Mouse (Mus musculus) layer of hippocampus, postnatal 25 days (tissue): ENCODE measurements at regions not wholly inside any gene's neighbourhood (a gene's known extent, or its start where the extent isn't known, plus 50 kb on each side); places are given as distances from the start of the nearest gene placed in this dataset.

Experiments used
- DNase-seq, 2 experiments: peaks; one replicate each; pipeline ENCODE4 v3.0.0; 2022; ENCODE audit warnings: mixed read lengths in 2 of 2, low spot score in 1 of 2; ENCODE audit errors: extremely low spot score in 1 of 2

DNA sequence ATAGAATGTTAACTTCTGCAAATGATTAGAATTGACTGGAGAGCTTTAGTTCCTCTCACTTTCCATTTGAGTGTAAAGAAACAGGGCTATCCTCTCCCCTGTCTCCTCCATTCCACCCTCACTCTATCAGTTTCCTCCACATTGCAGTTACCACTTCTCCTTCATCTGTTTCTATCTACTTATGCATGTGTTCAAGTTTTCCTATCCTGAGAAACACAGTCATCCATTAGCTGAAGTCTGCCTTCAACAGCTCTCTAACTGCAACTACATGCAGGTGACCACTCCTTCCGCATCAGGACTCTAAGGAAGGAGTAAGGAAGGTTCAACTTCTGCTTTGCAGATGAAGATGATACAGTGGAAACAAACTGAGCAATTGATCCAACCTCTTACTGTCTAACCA is 291.4 kb downstream of the Mycn start:
- DNase-seq: no peak

GRCm38 (mm10) chr12:12647467-12647866 is 294.2 kb downstream of the Mycn start:
- no peak for DNase-seq

- no peak for DNase-seq
Measured at GRCm38 (mm10) chr12:12645183-12645582, 296.5 kb downstream of the Mycn start.

DNA sequence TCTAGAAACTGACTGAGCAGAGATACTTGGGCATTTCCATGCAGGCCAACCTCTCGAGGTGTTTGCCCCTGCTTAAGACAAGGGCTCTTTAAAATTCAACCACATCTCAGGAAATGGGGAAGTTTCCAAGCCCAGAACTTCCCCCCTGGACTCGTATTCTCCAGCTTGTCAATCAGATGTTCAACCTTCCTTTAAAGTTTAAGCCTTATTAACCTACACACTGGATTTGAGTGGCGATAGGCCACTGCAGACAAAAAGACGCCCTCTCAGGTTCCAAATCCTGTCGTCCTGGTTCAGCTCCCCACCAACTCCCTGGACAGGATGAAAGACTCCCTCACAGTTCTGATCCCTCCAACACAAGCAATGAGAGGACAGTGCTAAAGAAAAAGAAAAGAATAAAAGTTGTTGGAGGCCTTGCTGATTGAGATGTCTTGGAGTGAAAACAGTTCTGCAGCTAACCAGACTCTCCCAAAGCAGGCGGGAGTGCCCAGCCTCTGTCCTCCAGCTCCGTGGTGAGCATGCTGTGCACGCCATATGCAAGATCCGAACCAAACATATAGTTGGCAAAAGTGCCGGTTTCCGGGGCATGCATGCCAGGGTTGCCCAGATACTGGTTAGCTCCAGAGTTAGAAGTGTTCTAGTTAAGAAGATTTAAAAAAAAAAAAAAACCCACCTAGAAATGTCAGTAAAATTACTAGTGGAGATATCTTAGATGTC is 298.3 kb downstream of the Mycn start:
- DNase-seq: no peak

DNA sequence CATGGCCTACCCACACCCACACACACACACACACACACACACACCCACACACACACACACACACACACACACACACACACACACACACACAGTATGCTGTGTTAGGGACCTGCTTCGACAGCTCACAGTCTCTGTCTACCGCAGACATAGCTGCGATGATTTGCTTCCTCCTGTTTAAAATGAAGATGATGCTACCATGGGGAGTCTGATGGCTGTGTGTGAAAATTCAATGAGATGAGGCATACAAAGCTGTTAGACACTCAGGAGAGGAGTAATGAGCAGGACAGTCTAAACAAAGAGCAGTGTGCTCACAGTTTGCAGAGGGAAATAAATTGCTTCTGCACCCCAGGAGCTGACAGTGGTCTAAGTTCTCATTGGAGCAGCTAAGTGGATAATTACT is 306.4 kb downstream of the Mycn start:
- no peak for DNase-seq

DNA sequence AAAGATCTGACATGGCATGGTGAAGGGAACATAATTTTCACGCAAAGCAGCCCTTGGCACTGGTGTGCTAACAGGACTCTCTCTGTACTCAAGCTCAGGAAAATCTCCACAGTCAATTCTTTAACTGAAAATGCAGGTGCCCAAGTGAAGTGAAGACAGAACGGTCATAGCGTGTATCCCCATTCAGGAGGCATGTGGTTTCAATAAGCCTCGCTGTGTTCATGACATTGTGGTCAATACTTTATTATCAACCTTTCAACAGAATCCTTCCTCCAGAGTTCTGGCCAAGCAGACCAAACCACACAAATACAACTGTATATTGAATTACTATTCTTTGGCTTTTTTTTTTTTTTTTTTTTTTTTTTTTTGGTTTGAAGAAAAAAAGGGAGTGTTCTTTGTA is 314.1 kb downstream of the Mycn start:
- no peak for DNase-seq

DNA sequence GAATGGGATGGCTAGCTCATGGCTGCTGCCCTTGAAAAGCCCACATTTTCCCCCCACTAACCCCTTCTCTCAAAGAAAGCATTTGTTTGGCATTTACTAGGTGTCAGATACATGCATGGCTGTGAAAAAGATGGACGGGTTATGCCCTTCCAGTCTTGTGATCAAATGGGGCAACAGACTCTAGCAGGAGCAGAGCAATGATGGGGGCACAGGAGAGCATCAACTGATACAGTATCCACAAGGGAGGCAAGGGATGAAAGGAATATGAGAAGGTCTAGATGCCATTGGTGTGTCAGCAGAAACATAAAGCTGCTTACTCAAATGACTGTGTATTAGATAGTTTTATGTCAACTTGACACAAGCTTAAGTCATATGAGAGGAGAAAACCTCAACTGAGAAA is 315.9 kb downstream of the Mycn start:
- DNase-seq: no peak

DNA sequence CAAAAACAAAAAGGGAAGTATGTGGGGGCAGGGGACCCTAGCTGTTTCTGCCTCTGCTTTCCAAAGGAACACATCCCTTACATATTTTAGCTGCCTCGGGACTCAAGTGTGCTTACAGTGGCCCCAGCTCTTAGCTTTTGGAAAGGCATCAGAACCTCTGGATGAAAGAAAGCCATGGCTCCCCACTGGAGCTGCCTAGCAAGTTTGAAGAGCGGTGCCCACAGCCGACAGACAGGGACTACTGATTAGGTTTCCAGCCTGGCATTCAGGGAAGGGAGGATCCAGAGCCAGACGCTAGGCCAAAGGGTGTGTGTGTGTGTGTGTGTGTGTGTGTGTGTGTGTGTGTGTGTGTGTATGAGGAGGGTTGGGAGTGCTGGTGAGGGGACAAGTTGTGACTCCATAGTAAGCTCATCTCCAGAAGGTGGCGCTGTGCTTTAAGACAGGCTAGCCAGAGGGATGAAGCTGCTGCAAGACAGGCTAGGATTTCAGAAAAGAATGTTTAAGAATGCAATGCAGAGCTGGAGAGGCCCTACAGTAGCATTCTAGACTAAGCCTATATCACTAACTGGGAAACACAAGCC is 318.9 kb downstream of the Mycn start:
- peak; percentile 65 to 93 for DNase-seq

GRCm38 (mm10) chr12:12621506-12621905 is 320.2 kb downstream of the Mycn start:
- no peak for DNase-seq

DNA sequence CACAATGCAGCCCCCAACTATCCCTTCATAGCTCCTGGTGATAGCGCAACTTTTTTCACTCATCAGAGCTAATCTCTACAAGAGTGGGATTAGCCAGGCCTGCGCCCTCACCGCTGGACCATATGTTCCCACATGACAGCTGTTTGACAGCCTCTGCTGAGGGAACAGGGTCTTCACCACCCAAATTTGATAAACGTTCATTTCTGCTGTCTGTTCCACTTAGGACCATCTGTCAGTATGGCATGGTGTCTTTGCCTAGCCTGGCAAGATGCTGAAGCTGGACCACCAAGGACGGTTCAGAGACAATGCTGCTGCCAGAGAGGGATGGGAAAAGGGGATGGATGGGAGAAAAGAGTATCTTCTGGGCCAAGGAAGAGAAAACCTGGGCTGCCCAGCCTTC is 321.4 kb downstream of the Mycn start:
- DNase-seq: no peak

- DNase-seq: no peak
Measured at GRCm38 (mm10) chr12:12619431-12619830, 322.3 kb downstream of the Mycn start.

DNA sequence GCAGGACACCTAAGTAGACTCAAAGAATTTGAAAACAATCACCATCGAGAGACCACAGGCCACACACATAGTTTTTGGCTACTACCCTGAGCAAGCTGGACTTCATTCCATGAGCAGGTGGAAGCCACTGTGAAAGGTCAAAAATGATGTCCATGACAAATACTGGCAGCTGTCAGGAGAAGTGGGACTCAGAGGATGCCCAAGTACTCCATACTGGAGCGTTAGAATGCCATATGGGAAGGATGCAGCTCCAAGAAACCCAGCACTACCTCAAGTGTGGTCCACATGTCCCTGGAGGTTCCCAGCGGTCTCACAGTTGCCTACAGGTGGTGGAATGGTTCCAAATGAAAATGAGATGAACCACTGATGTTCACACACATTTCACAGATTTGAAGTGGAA is 329.2 kb downstream of the Mycn start:
- DNase-seq: no peak

DNA sequence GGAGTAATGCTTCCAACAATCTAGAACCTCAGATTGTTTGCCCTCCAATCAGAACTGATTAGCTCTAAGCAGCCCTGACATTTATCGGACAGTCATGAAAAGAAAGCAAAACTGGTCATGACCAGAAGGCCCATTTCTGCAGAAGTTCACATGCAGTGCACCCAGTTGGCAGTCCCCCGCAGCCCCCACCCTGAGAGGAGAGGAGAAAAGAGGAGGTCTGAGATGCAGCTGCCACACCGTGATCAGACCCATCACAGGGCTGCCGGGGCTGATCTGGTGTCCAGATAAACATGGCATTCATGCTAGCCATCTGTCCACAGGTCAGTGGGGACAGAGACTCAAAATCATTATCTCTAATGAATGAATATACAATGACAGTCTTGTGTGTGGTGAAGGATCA is 330.9 kb downstream of the Mycn start:
- DNase-seq: no peak

DNA sequence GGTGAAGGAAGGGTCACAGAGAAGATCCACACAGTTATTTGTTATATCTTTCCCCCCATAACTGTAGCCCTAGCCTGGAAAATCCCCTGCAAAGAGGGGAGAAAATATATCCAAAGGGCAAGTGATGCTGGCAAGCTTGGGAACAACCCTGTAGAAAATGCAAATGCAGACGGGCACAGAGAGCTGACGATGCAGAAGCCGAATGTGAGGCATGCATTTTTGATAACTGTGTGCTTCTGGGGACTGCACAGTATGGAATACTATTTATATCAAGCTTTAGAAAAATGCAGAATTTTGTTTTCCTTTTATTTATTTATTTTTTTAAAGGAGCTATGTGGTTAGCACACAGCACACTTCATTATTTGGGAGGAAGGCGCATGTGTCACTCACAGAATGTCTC is 333.7 kb downstream of the Mycn start:
- no peak for DNase-seq

DNA sequence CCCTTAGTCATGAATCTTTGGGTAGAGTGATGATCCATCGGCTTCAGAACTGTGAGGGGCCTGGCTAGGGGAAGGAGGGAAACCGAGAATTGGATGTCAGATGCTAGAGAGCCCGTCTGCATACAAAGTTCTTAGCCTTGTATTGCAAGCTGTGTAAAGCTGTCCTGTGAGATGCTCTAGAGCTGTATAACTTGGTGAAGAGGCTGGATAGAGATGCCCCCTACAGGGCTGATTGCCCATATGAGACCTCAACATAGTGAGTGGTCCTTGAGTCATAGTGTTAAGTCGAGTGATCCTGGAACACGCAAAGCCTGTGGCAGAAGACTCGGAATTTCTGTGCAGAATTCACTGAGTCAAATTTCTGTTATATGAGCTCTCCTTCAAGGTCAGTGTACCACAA is 334.8 kb downstream of the Mycn start:
- no peak for DNase-seq

DNA sequence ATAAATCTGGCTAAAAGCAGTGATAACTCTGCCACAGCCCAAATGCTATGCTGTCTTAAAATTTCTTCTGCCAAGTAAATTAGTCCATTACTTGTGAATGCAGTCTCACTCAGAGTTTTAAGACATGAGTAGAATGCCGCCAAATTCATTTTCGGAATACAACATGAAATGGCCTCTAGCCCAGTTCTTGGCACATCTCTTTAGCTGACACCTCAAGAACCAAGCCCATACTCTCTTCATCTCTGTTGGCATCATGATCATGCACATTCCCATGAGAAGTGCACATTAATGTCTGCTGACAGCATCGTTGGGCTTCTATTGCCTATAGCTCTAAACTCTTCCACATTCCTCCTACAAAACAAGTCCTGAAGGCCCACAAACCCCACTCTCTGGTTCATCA is 336.2 kb downstream of the Mycn start:
- no peak for DNase-seq

DNA sequence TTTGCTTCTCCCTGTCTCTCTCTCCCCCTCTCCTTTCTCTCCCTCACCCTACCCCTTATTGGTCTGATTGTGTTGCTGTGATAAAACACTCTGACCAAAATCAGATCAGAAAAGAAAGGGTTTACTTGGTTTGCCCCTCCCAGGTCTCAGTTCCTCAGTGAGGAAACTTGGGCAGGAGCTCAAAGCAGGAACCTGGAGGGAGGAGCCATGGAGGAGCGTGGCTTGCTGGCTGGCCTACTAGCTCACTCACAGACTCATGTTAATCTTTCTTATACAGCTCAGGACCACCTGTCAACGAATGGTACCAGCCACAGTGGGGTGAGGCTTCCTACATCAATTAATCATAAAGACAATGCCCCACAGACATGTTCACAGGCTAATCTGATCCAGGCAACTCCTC is 339.4 kb downstream of the Fam49a start:
- DNase-seq: no peak

DNA sequence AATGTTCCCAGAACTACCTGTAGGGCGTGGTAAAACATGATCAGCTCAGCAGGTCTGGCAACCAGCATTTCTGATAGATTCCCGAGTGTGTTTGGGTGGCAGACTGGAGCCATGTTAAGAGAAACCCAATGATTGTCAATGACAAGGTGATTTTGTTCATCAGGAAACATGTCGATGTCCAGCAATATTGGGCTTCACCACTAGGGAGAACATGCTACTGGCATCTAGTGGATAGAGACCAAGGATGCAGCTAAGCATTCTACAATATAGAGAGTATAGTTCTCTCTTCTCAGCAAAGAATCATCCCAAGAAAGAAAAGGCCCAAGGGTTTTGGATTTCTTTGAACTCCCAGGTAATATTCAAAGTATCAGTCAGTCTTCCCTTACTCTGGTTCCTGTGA is 333.5 kb downstream of the Fam49a start:
- DNase-seq: no peak

GRCm38 (mm10) chr12:12594567-12594966 is 332.6 kb downstream of the Fam49a start:
- DNase-seq: no peak

GRCm38 (mm10) chr12:12593343-12593742 is 331.4 kb downstream of the Fam49a start:
- no peak for DNase-seq

GRCm38 (mm10) chr12:12590753-12591291 is 328.9 kb downstream of the Fam49a start:
- DNase-seq: no peak

GRCm38 (mm10) chr12:12588771-12589370 is 326.9 kb downstream of the Fam49a start:
- DNase-seq: no peak
